19 mouse cellular contexts compared by ENCODE assay signal in the genomic region with DNA sequence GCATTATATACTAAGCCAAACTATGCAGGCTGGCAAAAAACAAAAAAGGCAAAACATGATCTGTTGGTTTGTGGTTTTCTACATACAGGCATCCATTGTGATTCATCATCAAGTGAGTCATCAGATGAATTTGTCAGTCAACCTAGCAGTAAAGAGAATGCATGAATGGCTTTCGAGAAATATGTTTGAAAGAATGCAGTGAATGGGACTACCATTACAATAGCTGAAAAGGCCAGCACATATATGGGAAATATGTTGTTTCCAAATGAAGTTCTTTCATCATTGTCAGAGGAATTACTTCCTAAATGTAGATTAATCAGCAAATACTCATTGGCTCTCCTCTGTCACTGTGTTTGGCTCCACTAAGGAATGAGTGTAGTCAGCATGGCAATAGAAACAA.
DNase-seq lines count a peak whose midpoint lies in the region; ATAC-seq and TF ChIP-seq lines count a peak whose summit lies in the region.
"Had no signal": no experiment of that assay in that cellular context is flagged by ENCODE, and none has a peak within 500 bp of the region (broad histone marks: within the 10 kb centered on the region; RNA-seq: fewer than 3 reads in every experiment).

No protein-coding gene starts in this region.

- H3K4me1 ChIP-seq in embryonic fibroblast, embryonic 13.5 days (ENCODE audit: control insufficient read depth, insufficient read depth, low read length) = 0 out of 2 replicates have a peak, but pooled peaks cover 2% of the 10 kb centered on the region
- H3K4me1 ChIP-seq: embryonic facial prominence, embryonic 10.5 days; embryonic facial prominence, embryonic 12.5 days; forebrain, embryonic 10.5 days; forebrain, embryonic 12.5 days had no signal

- peak; percentile 69 for ATAC-seq in Patski
- ATAC-seq: forebrain, embryonic 14.5 days; forebrain, embryonic 16.5 days had no signal

- in situ Hi-C loops in Patski (cut with MboI; ENCODE audit: low pct_unique_long_range_greater_than_20kb) = no loop called here

- POLR2A ChIA-PET in Patski (lab: Charles Lee) = no interaction called here

- H3K27me3 ChIP-seq in Patski = no peaks in the 10 kb centered on the region
- H3K27me3 ChIP-seq: embryonic facial prominence, embryonic 12.5 days; forebrain, embryonic 12.5 days had no signal

- no peak for TF ChIP-seq POLR2A in embryonic fibroblast, embryonic 13.5 days (IDR thresholded peaks at IDR 0.05; ENCODE audit: low read depth, low read length)

- CTCF ChIA-PET in Patski (lab: Charles Lee) = no interaction called here

- peak overlapping the region; percentile 37; the same call in 1 of the 2 replicates for H3K27ac ChIP-seq in embryonic fibroblast, embryonic 13.5 days (ENCODE audit: insufficient read depth, low read length)
- H3K27ac ChIP-seq: embryonic facial prominence, embryonic 10.5 days; embryonic facial prominence, embryonic 12.5 days; forebrain, embryonic 10.5 days; forebrain, embryonic 12.5 days had no signal

- no peak for TF ChIP-seq CTCF in Patski (IDR thresholded peaks at IDR 0.05)
- no peak for TF ChIP-seq CTCF in embryonic fibroblast, embryonic 13.5 days (IDR thresholded peaks at IDR 0.05; ENCODE audit: borderline replicate concordance, insufficient read depth, low read length)

- DNase-seq in 3T3-L1 (ENCODE audit: low read depth, low spot score) (peak; percentile 65), Patski (ENCODE audit: low read depth, low spot score) (peak; percentile 25)
- no peak for DNase-seq in adrenal gland, adult 2 months
- no peak for DNase-seq in layer of hippocampus, adult 9-11 months
- DNase-seq: adrenal gland, postnatal 10 days; adrenal gland, postnatal 25 days; cerebellum, adult 11-12 months; cerebellum, adult 2 months; cerebellum, adult 9-10 months; cerebellum, postnatal 10 days; cerebellum, postnatal 25 days had no signal

- no peak overlapping the region for H3K4me3 ChIP-seq in embryonic fibroblast, embryonic 13.5 days (ENCODE audit: insufficient read depth, low read length)
- H3K4me3 ChIP-seq: embryonic facial prominence, embryonic 10.5 days; embryonic facial prominence, embryonic 12.5 days; erythroblast, embryonic 14.5 days; forebrain, embryonic 10.5 days; forebrain, embryonic 12.5 days had no signal

Comparison
In these comparisons a context has a peak if more than half of its experiments do, and no peak if none do; other contexts are left out.
1. DNase-seq: peak in 3T3-L1 (single experiment) and Patski (single experiment); none in adrenal gland, adult 2 months (single experiment) and layer of hippocampus, adult 9-11 months (single experiment).